Mouse (Mus musculus) forebrain, embryonic 12.5 days (tissue): Measurements from ENCODE around the gene Wnt7a. TPM values are rescaled to one million over a fixed set of nuclear protein-coding genes. Genes with fewer than 3 reads are reported as not detected.
A peak's percentile ranks its signal among the peaks of the same experiment; 100 is the strongest.

Source experiments
- ATAC-seq: fragments of 200-750 bp; cut with Nextera tagmentation; 2 replicates; pipeline ENCODE4 v1.8.0; 2017; ENCODE audit warnings: moderate TSS enrichment; ENCODE audit not compliant: low FRiP score
- H3K27ac ChIP-seq: fragments of 300-500 bp; sonication (generic); 2 replicates; pipeline ENCODE4 v1.5.1; 2016; ENCODE audit warnings: mild to moderate bottlenecking
- H3K27me3 ChIP-seq: fragments of 300-500 bp; sonication (generic); 2 replicates; pipeline ENCODE4 v1.6.1; 2016; ENCODE audit warnings: mild to moderate bottlenecking
- H3K36me3 ChIP-seq: fragments of 300-500 bp; sonication (generic); replicated peaks from 2 replicates; pipeline ENCODE4 v1.6.1; 2016; ENCODE audit warnings: mild to moderate bottlenecking
- H3K4me1 ChIP-seq: fragments of 300-500 bp; sonication (generic); 2 replicates; pipeline ENCODE4 v1.6.1; 2016
- H3K4me2 ChIP-seq: fragments of 300-500 bp; sonication (generic); 2 replicates; pipeline ENCODE4 v1.6.1; 2016; ENCODE audit warnings: mild to moderate bottlenecking, moderate library complexity
- H3K4me3 ChIP-seq: fragments of 300-500 bp; sonication (generic); replicated peaks from 2 replicates; pipeline ENCODE4 v1.5.1; 2016; ENCODE audit warnings: mild to moderate bottlenecking
- H3K9ac ChIP-seq: fragments of 300-500 bp; sonication (generic); 2 replicates; pipeline ENCODE4 v1.6.1; 2016; ENCODE audit warnings: mild to moderate bottlenecking
- H3K9me3 ChIP-seq: fragments of 300-500 bp; sonication (generic); 2 replicates; pipeline ENCODE4 v1.6.1; 2016
- WGBS: fragments of 180-500 bp; shearing (Covaris S2); methylation state at CpG from one replicate; pipeline ENCODE4 v1.1.7; 2016; 5-methylcytosine and 5-hydroxymethylcytosine counted together
- polyA plus RNA-seq: library from polyadenylated mRNA; unstranded; fragments of >200 nt; fragmentation: Nextera tagmentation; extraction: Ambion mirVana; gene quantifications from 2 replicates; pipeline ENCODE4 v1.2.1, GENCODE M21; 2016

Wnt7a gene
- polyA plus RNA-seq, 1 experiment from 2014 or later = 16.0 TPM

DNA sequence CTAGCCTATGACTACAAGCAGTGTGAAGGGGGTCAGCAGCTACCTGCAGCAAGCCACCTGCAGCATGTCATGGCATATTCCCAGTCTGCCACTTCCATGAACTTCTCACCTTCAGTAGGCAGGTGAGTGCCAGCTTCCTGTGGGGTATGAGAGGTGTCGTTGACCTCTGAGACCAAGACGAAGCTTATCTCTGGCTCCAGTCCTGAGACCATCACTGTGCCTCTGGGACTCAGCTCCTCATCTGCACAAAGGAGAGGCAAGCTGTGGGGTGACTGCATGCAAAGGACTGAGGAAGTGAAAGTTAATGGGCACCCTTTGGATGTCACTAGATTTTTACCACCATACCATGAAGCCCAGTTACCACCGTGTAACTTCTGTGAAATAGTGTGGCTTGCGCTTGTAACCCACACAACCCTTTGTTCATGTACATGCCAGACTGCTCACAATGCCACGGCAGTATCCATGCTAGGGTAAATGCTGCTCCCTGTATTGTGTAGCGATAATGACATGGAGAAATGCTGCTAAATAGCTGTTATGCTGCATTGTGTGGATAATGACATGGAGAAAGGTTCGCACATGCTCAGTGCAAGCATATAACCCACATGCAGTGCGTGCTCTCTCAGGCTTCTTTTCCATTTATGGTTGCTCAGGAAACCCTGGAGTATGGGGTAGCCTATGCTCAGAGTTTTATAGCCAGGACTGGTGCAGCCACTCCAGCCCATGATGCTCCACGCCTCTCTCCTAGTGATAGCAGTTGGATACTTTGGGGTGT is 89.0 kb downstream of the Wnt7a start:
- Histone ChIP-seq H3K36me3 (no peaks in the 10 kb centered on the region), H3K9me3 (0 out of 2 replicates have a peak, but pooled peaks cover 4% of the 10 kb centered on the region), H3K4me2 (no peak overlapping the region), H3K27me3 (no peaks in the 10 kb centered on the region), H3K4me1 (peaks cover 23% of the 10 kb centered on the region), H3K27ac (peak overlapping the region; percentile 67), H3K4me3 (no peak overlapping the region), H3K9ac (no peak overlapping the region)
- WGBS = 68% methylated on average over 9 of the region's 9 CpGs
- peak; percentile 77; the same call in 1 of the 2 replicates for ATAC-seq

Other genes starting within 250 kb of the Wnt7a start
- 39.4 and 45.6 TPM in 2 replicates for gene Fbln2, start 198.9 kb downstream of the Wnt7a start, polyA plus RNA-seq
- gene Chchd4, start 62.2 kb upstream of the Wnt7a start, polyA plus RNA-seq = 23.9 and 24.2 TPM in 2 replicates
- gene Tmem43, start 62.3 kb upstream of the Wnt7a start, polyA plus RNA-seq = 60.8 and 68.8 TPM in 2 replicates
- gene Xpc, start 104.5 kb upstream of the Wnt7a start, polyA plus RNA-seq = 24.4 and 26.7 TPM in 2 replicates
- gene Lsm3, start 104.6 kb upstream of the Wnt7a start, polyA plus RNA-seq = 264 and 276 TPM in 2 replicates